Mouse (Mus musculus) midbrain, embryonic 14.5 days (tissue): ENCODE data around the gene Hlcs. TPM values are rescaled to one million over a fixed set of nuclear protein-coding genes. Genes with fewer than 3 reads are reported as not detected.
A peak's percentile ranks its signal among the peaks of the same experiment; 100 is the strongest.
"Not testable (repeated sequence)": the region's sequence is repeated elsewhere in the genome, so short reads cannot be mapped to it uniquely, and the experiment has no call there.

Source experiments
- ATAC-seq: fragments of 200-750 bp; cut with Nextera tagmentation; 2 replicates; pipeline ENCODE4 v1.8.0; 2017; ENCODE audit warnings: moderate number of reproducible peaks, moderate library complexity; ENCODE audit not compliant: low FRiP score, low TSS enrichment
- DNase-seq: peaks from one replicate; pipeline ENCODE4 v3.0.0-alpha.2; 2015
- H3K27ac ChIP-seq: fragments of 300-500 bp; sonication (generic); replicated peaks from 2 replicates; pipeline ENCODE4 v1.5.1; 2014; ENCODE audit warnings: mild to moderate bottlenecking, low read depth, low read length, moderate library complexity
- H3K27me3 ChIP-seq: fragments of 300-500 bp; sonication (generic); 2 replicates; pipeline ENCODE4 v1.6.1; 2014; ENCODE audit warnings: low read length, control low read depth, mixed read lengths; ENCODE audit not compliant: control insufficient read depth, insufficient read depth
- H3K36me3 ChIP-seq: fragments of 300-500 bp; sonication (generic); 2 replicates; pipeline ENCODE4 v1.6.1; 2014; ENCODE audit warnings: low read length, control low read depth; ENCODE audit not compliant: control insufficient read depth, insufficient read depth
- H3K4me1 ChIP-seq: fragments of 300-500 bp; sonication (generic); 2 replicates; pipeline ENCODE4 v1.6.1; 2014; ENCODE audit warnings: mild to moderate bottlenecking, antibody characterized with exemption, low read length, control low read depth; ENCODE audit not compliant: control insufficient read depth, insufficient read depth
- H3K4me2 ChIP-seq: fragments of 300-500 bp; sonication (generic); 2 replicates; pipeline ENCODE4 v1.6.1; 2014; ENCODE audit warnings: mild to moderate bottlenecking, low read length, moderate library complexity
- H3K4me3 ChIP-seq: fragments of 300-500 bp; sonication (generic); replicated peaks from 2 replicates; pipeline ENCODE4 v1.5.1; 2014; ENCODE audit warnings: low read depth, low read length
- H3K9ac ChIP-seq: fragments of 300-500 bp; sonication (generic); replicated peaks from 2 replicates; pipeline ENCODE4 v1.6.1; 2014; ENCODE audit warnings: mild to moderate bottlenecking, low read length, moderate library complexity
- H3K9me3 ChIP-seq: fragments of 300-500 bp; sonication (generic); 2 replicates; pipeline ENCODE4 v1.6.1; 2016; ENCODE audit warnings: low read length, control low read depth, mixed read lengths; ENCODE audit not compliant: control insufficient read depth
- WGBS: fragments of 180-500 bp; shearing (Covaris S2); extraction: QIAGEN DNeasy Blood & Tissue Kit; methylation state at CpG from one replicate; pipeline ENCODE4 v1.1.7; 2014; 5-methylcytosine and 5-hydroxymethylcytosine counted together
- polyA plus RNA-seq: library from polyadenylated mRNA; unstranded; fragments of >200 nt; fragmentation: Nextera tagmentation; extraction: Ambion mirVana; gene quantifications from 2 replicates; pipeline ENCODE4 v1.2.1, GENCODE M21; 2014

Hlcs gene
- polyA plus RNA-seq, 1 experiment from 2014 or later: 7.2 TPM

GRCm38 (mm10) chr16:94349588-94350286 is 36.4 kb upstream of the Hlcs start:
- no peaks in the 10 kb centered on the region for H3K9me3 ChIP-seq
- H3K9ac ChIP-seq: no peak overlapping the region
- 58% methylated on average over 11 of the region's 11 CpGs for WGBS
- peak; percentile 38 for DNase-seq
- no peak for ATAC-seq
- no peak overlapping the region for H3K27ac ChIP-seq
- H3K4me2 ChIP-seq: no peak overlapping the region
- H3K4me3 ChIP-seq: no peak overlapping the region
- no peaks in the 10 kb centered on the region for H3K36me3 ChIP-seq
- no peaks in the 10 kb centered on the region for H3K27me3 ChIP-seq
- H3K4me1 ChIP-seq: no peaks in the 10 kb centered on the region

GRCm38 (mm10) chr16:94348779-94349178 is 35.4 kb upstream of the Hlcs start:
- DNase-seq: no peak

GRCm38 (mm10) chr16:94347080-94347731 is 33.8 kb upstream of the Hlcs start:
- WGBS: 82% methylated on average over 7 of the region's 7 CpGs
- H3K27me3 ChIP-seq: no peaks in the 10 kb centered on the region
- H3K27ac ChIP-seq: no peak overlapping the region
- no peak for DNase-seq
- H3K36me3 ChIP-seq: no peaks in the 10 kb centered on the region
- no peak overlapping the region for H3K9ac ChIP-seq
- no peaks in the 10 kb centered on the region for H3K9me3 ChIP-seq
- no peak for ATAC-seq
- H3K4me2 ChIP-seq: no peak overlapping the region
- no peak overlapping the region for H3K4me3 ChIP-seq
- no peaks in the 10 kb centered on the region for H3K4me1 ChIP-seq

More at GRCm38 (mm10) chr16:94348779-94349178, 35.4 kb upstream of the Hlcs start:
- Histone ChIP-seq H3K4me2 (no peak overlapping the region), H3K4me3 (no peak overlapping the region), H3K27me3 (no peaks in the 10 kb centered on the region), H3K27ac (no peak overlapping the region), H3K4me1 (no peaks in the 10 kb centered on the region), H3K36me3 (no peaks in the 10 kb centered on the region), H3K9ac (no peak overlapping the region), H3K9me3 (no peaks in the 10 kb centered on the region)
- 93% methylated on average over 2 of the region's 2 CpGs for WGBS
- ATAC-seq: no peak

- no peak overlapping the region for H3K9ac ChIP-seq
These were observed 32.4 kb upstream of the Hlcs start for GRCm38 (mm10) chr16:94345733-94346132.

GRCm38 (mm10) chr16:94339164-94340160 is 26.1 kb upstream of the Hlcs start:
- not testable (repeated sequence) for ATAC-seq, H3K9me3 ChIP-seq, DNase-seq, H3K27ac ChIP-seq, H3K9ac ChIP-seq, H3K36me3 ChIP-seq, H3K27me3 ChIP-seq, H3K4me3 ChIP-seq, H3K4me1 ChIP-seq, H3K4me2 ChIP-seq
- WGBS: 93% methylated on average over 19 of the region's 22 CpGs

More at GRCm38 (mm10) chr16:94345733-94346132, 32.4 kb upstream of the Hlcs start:
- Histone ChIP-seq H3K4me2 (no peak overlapping the region), H3K4me1 (no peaks in the 10 kb centered on the region), H3K9me3 (no peaks in the 10 kb centered on the region), H3K27me3 (no peaks in the 10 kb centered on the region), H3K36me3 (no peaks in the 10 kb centered on the region), H3K4me3 (no peak overlapping the region), H3K27ac (no peak overlapping the region)
- no peak for ATAC-seq
- DNase-seq: no peak
- 91% methylated on average over 1 of the region's 1 CpGs for WGBS

GRCm38 (mm10) chr16:94335656-94336055 is 22.3 kb upstream of the Hlcs start:
- Histone ChIP-seq H3K4me3 (no peak overlapping the region), H3K4me1 (no peaks in the 10 kb centered on the region), H3K36me3 (no peaks in the 10 kb centered on the region), H3K4me2 (no peak overlapping the region), H3K9me3 (no peaks in the 10 kb centered on the region), H3K9ac (no peak overlapping the region), H3K27me3 (no peaks in the 10 kb centered on the region), H3K27ac (no peak overlapping the region)
- ATAC-seq (no peak), DNase-seq (no peak)
- 45% methylated on average over 5 of the region's 5 CpGs for WGBS

GRCm38 (mm10) chr16:94331886-94332252 is 18.5 kb upstream of the Hlcs start:
- H3K4me2 ChIP-seq: no peak overlapping the region
- no peaks in the 10 kb centered on the region for H3K9me3 ChIP-seq
- WGBS: 66% methylated on average over 5 of the region's 5 CpGs
- DNase-seq (peak; percentile 43), ATAC-seq (no peak)
- peaks cover 20% of the 10 kb centered on the region for H3K4me1 ChIP-seq
- no peaks in the 10 kb centered on the region for H3K36me3 ChIP-seq
- no peak overlapping the region for H3K9ac ChIP-seq
- H3K4me3 ChIP-seq: no peak overlapping the region
- peaks cover 13% of the 10 kb centered on the region for H3K27me3 ChIP-seq
- H3K27ac ChIP-seq: no peak overlapping the region

- Histone ChIP-seq H3K4me2 (no peak overlapping the region), H3K9ac (no peak overlapping the region), H3K36me3 (no peaks in the 10 kb centered on the region), H3K27ac (no peak overlapping the region), H3K9me3 (no peaks in the 10 kb centered on the region), H3K4me3 (no peak overlapping the region), H3K27me3 (peaks cover 13% of the 10 kb centered on the region), H3K4me1 (peaks cover 20% of the 10 kb centered on the region)
- ATAC-seq: no peak
- WGBS: 83% methylated on average over 9 of the region's 9 CpGs
- no peak for DNase-seq
These were observed 18.0 kb upstream of the Hlcs start for GRCm38 (mm10) chr16:94331233-94331885.
